Mouse (Mus musculus) lung, postnatal 0 days (tissue): ENCODE measurements around the gene Aff3. TPM values are rescaled to one million over a fixed set of nuclear protein-coding genes. Genes with fewer than 3 reads are reported as not detected.

Source experiments
- ATAC-seq: fragments of 200-750 bp; cut with Nextera tagmentation; 2 replicates; pipeline ENCODE4 v1.8.0; 2017; ENCODE audit warnings: moderate library complexity
- DNase-seq: peaks from one replicate; pipeline ENCODE4 v3.0.0-alpha.2; 2016; ENCODE audit warnings: low spot score
- H3K27ac ChIP-seq: fragments of 300-500 bp; sonication (generic); 2 replicates; pipeline ENCODE4 v1.5.1; 2014; ENCODE audit warnings: antibody characterized with exemption, mild to moderate bottlenecking, low read length, mixed read lengths
- H3K27me3 ChIP-seq: fragments of 300-500 bp; sonication (generic); replicated peaks from 2 replicates; pipeline ENCODE4 v1.6.1; 2014; ENCODE audit warnings: low read length, mixed read lengths; ENCODE audit not compliant: insufficient read depth
- H3K36me3 ChIP-seq: fragments of 300-500 bp; sonication (generic); 2 replicates; pipeline ENCODE4 v1.6.1; 2014; ENCODE audit warnings: low read length, mixed read lengths; ENCODE audit not compliant: insufficient read depth
- H3K4me1 ChIP-seq: fragments of 300-500 bp; sonication (generic); 2 replicates; pipeline ENCODE4 v1.6.1; 2014; ENCODE audit warnings: antibody characterized with exemption, low read depth, low read length, mixed read lengths; ENCODE audit not compliant: insufficient read depth
- H3K4me2 ChIP-seq: fragments of 300-500 bp; sonication (generic); replicated peaks from 2 replicates; pipeline ENCODE4 v1.6.1; 2014; ENCODE audit warnings: low read depth, mild to moderate bottlenecking, low read length, moderate library complexity, mixed read lengths
- H3K4me3 ChIP-seq: fragments of 300-500 bp; sonication (generic); 2 replicates; pipeline ENCODE4 v1.5.1; 2014; ENCODE audit warnings: low read depth, low read length
- H3K9ac ChIP-seq: fragments of 300-500 bp; sonication (generic); replicated peaks from 2 replicates; pipeline ENCODE4 v1.6.1; 2014; ENCODE audit warnings: low read depth, mild to moderate bottlenecking
- H3K9me3 ChIP-seq: fragments of 300-500 bp; sonication (generic); 2 replicates; pipeline ENCODE4 v1.6.1; 2016; ENCODE audit warnings: low read length, mixed read lengths
- CTCF ChIP-seq: IDR thresholded peaks from 2 replicates; pipeline ENCODE4 v1.5.1; 2016; ENCODE audit warnings: antibody characterized with exemption, mild to moderate bottlenecking
- EP300 ChIP-seq: IDR thresholded peaks from 2 replicates; pipeline ENCODE4 v1.6.1; 2016; ENCODE audit warnings: antibody characterized with exemption, mild to moderate bottlenecking, control low read depth
- WGBS: fragments of 180-500 bp; shearing (Covaris S2); extraction: QIAGEN DNeasy Blood & Tissue Kit; methylation state at CpG from one replicate; pipeline ENCODE4 v1.1.7; 2014; 5-methylcytosine and 5-hydroxymethylcytosine counted together
- polyA plus RNA-seq: library from polyadenylated mRNA; unstranded; fragments of >200 nt; fragmentation: Nextera tagmentation; extraction: Ambion mirVana; gene quantifications from 2 replicates; pipeline ENCODE4 v1.2.1, GENCODE M21; 2015

The Aff3 gene
- polyA plus RNA-seq, 1 experiment from 2014 or later: 5.9 TPM

DNA sequence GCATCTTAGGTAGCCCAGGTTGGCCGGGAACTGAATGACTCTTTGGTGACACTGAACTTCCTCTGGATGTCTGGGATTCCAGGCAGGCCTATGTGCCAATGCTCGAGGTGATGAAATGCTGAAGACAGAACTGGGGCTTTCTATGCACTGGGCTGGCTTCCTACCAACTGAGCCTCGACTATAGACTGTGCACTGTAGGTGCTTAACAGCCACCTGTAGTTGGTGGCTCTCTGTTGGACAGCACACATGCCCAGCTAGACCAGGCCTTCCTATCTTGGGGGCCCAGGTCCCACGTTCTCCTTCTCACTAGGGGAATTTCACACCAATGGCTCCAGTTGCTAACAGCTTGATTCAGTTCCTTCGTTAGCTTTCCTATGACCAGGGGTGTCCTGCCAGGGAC, 374.9 kb downstream of the Aff3 start:
- DNase-seq (no peak), ATAC-seq (no peak)
- Histone ChIP-seq H3K36me3 (no peaks in the 10 kb centered on the region), H3K4me1 (no peaks in the 10 kb centered on the region), H3K4me3 (no peak overlapping the region), H3K27me3 (no peaks in the 10 kb centered on the region), H3K27ac (no peak overlapping the region), H3K9ac (no peak overlapping the region), H3K9me3 (no peaks in the 10 kb centered on the region), H3K4me2 (no peak overlapping the region)
- TF ChIP-seq EP300 (no peak), CTCF (no peak)
- 82% methylated on average over 5 of the region's 5 CpGs for WGBS

DNA sequence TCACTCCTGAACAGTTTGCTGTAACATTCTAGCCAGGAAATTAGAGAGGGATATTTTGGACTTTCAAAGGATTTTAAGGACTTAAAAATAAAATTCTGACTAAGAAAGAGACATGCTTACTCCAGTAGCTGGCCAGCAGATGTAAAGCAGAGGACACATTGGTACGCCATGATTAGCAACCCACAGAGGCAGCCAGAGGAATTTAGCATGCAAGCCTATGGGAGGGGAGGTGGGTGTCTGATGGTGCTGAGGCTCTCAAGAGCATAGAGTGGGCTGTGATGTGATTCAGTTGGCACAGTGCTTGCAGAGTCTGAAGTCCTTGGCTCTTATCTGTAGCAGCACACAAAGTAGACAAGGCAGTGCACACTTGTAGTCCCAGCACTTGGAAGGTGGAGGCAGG, 376.0 kb downstream of the Aff3 start:
- 90% methylated on average over 1 of the region's 1 CpGs for WGBS
- DNase-seq (no peak), ATAC-seq (no peak)
- no peak overlapping the region for H3K4me2 ChIP-seq
- TF ChIP-seq CTCF (no peak), EP300 (no peak)
- no peaks in the 10 kb centered on the region for H3K27me3 ChIP-seq
- no peak overlapping the region for H3K4me3 ChIP-seq
- H3K27ac ChIP-seq: no peak overlapping the region
- H3K9me3 ChIP-seq: no peaks in the 10 kb centered on the region
- no peaks in the 10 kb centered on the region for H3K36me3 ChIP-seq
- H3K4me1 ChIP-seq: no peaks in the 10 kb centered on the region
- H3K9ac ChIP-seq: no peak overlapping the region

DNA sequence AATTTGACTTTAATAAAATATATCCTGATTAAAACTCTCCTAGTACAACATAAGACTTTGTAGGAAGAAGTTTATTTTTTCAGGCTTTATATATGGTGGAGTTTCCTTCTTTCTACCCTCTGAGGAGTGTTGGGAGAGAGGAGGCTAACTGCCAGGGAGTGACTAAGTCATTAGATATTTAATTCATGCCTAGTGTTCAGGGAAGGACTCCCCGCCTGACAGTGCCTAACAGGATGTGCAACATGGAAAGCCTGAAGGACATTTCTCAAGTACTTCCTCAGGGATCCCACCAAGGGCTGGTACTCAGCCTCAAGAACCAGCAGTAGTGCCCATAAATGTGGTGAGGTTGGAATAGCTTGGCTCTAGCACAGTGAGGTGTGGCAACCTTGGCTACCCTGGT, 378.2 kb downstream of the Aff3 start:
- H3K27me3 ChIP-seq: no peaks in the 10 kb centered on the region
- H3K36me3 ChIP-seq: no peaks in the 10 kb centered on the region
- H3K9ac ChIP-seq: no peak overlapping the region
- no peaks in the 10 kb centered on the region for H3K4me1 ChIP-seq
- no peak for TF ChIP-seq EP300
- no peak for TF ChIP-seq CTCF
- H3K4me3 ChIP-seq: no peak overlapping the region
- DNase-seq: no peak
- WGBS: 64% methylated on average over 1 of the region's 1 CpGs
- no peak overlapping the region for H3K27ac ChIP-seq
- no peak for ATAC-seq
- no peak overlapping the region for H3K4me2 ChIP-seq
- H3K9me3 ChIP-seq: no peaks in the 10 kb centered on the region

DNA sequence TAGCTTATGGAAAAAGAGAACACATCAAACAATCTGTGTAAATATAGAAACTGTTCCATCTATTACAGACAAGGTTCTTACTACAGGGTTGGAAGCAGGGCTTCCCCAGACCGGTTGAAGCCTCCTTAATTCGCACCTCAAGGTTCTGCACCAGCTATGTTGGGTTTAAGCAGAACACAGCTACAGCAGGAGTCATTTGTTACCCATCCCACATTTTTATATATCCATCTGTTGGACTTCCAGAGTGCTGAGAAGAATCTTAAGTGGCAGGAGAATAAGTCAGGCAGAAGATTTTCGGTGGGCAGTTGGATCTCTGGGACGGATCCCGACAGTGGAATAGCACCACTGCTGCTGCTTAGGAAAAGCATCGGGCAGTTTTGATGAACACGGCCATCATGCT, 384.2 kb downstream of the Aff3 start:
- no peak overlapping the region for H3K9ac ChIP-seq
- TF ChIP-seq EP300 (no peak), CTCF (no peak)
- H3K9me3 ChIP-seq: no peaks in the 10 kb centered on the region
- no peaks in the 10 kb centered on the region for H3K36me3 ChIP-seq
- no peak overlapping the region for H3K4me2 ChIP-seq
- H3K4me1 ChIP-seq: no peaks in the 10 kb centered on the region
- H3K4me3 ChIP-seq: no peak overlapping the region
- 83% methylated on average over 7 of the region's 7 CpGs for WGBS
- H3K27me3 ChIP-seq: no peaks in the 10 kb centered on the region
- ATAC-seq (no peak), DNase-seq (no peak)
- no peak overlapping the region for H3K27ac ChIP-seq

DNA sequence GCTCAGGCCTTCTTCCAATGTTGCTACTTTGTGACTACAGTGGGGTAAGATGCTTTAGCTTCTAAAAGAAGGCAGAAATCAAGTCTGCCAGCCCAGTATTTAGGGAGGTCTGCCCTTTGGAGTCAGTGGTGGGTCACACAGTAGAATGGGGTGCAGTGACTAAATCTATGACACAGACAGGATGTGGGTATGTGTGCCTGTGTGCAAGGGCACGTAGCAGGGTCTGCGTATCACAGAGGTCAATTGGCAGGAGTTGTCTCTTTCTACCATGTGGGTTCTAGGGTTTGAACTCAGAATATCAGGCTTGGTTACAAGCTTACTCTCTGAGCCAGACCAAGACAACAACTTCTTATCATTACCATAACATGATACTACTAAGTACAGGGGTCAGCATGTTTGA, 393.4 kb downstream of the Aff3 start:
- H3K4me1 ChIP-seq: no peaks in the 10 kb centered on the region
- no peak for ATAC-seq
- no peak overlapping the region for H3K4me3 ChIP-seq
- no peaks in the 10 kb centered on the region for H3K27me3 ChIP-seq
- no peak for DNase-seq
- H3K36me3 ChIP-seq: no peaks in the 10 kb centered on the region
- no peaks in the 10 kb centered on the region for H3K9me3 ChIP-seq
- no peak overlapping the region for H3K9ac ChIP-seq
- 93% methylated on average over 2 of the region's 2 CpGs for WGBS
- no peak overlapping the region for H3K27ac ChIP-seq
- no peak overlapping the region for H3K4me2 ChIP-seq
- no peak for TF ChIP-seq CTCF
- TF ChIP-seq EP300: no peak

DNA sequence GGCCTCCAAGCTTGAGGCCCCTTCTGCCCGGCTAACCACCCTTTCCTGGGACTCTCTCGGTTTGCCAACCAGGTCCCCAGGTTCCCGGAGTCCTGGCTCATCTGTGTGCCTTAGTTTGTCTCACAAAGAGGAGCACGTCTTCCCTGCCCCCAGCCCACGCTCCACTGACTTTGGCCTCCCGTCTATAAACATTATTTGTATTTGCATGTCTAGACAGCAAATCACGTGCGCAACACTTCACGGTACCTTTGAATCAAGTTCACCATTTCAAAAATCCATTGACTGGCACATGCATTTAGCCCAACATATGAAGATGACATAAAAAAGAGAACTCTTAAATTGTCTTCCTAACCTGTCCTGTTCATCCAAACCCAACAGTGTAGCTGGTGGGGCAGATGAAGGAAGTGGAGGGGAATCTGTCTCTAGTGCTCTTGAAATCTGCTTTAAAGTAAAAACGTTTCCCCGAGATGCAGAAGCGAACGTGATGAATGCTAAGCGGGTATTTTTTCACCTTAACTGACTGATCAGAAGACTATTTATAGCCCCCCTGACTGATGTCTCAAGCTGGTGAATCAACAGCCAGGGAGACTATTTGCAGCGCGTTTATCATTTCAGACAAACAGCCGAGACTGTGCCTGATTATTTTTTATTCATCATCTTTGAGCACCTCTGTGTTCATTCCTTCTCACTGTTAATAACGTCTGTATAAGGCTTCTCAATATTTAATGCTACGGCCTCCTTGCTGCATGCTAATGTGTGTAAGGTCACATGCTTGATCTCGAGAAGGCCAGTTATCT, 396.3 kb downstream of the Aff3 start:
- Histone ChIP-seq H3K9me3 (no peaks in the 10 kb centered on the region), H3K9ac (no peak overlapping the region), H3K36me3 (no peaks in the 10 kb centered on the region), H3K27ac (no peak overlapping the region), H3K4me1 (no peaks in the 10 kb centered on the region), H3K27me3 (no peaks in the 10 kb centered on the region), H3K4me2 (no peak overlapping the region), H3K4me3 (no peak overlapping the region)
- no peak for TF ChIP-seq EP300
- no peak for TF ChIP-seq CTCF
- DNase-seq (no peak), ATAC-seq (no peak)
- WGBS: 61% methylated on average over 20 of the region's 20 CpGs
